Mouse (Mus musculus): ENCODE data around the gene Wdr17.

Wdr17 gene

GRCm38 (mm10) chr8:54886987-54887785 is at the start of gene Wdr17:
TSS of gene Wdr17 (minus strand) at chr8:54887184.
- DNase-seq = no peak

- no peak for DNase-seq
Observed at GRCm38 (mm10) chr8:54932306-54932705, 45.3 kb upstream of the Wdr17 start.

GRCm38 (mm10) chr8:54924936-54925335 is 38.0 kb upstream of the Wdr17 start:
- no peak for DNase-seq

GRCm38 (mm10) chr8:54922160-54922855 is 35.3 kb upstream of the Wdr17 start:
- no peak for DNase-seq

GRCm38 (mm10) chr8:54917710-54918109 is 30.7 kb upstream of the Wdr17 start:
- no peak for DNase-seq

- no peak for DNase-seq
Observed at GRCm38 (mm10) chr8:54912891-54913290, 25.9 kb upstream of the Wdr17 start.

GRCm38 (mm10) chr8:54899444-54899843 is 12.5 kb upstream of the Wdr17 start:
- DNase-seq = no peak

- no peak for DNase-seq
Observed at GRCm38 (mm10) chr8:54894637-54895322, 7.8 kb upstream of the Wdr17 start.

GRCm38 (mm10) chr8:54894180-54894579 is 7.2 kb upstream of the Wdr17 start:
- DNase-seq = no peak

- DNase-seq = no peak
Observed at GRCm38 (mm10) chr8:54886560-54886959, 424 bp downstream of the Wdr17 start.

GRCm38 (mm10) chr8:54876458-54876857 is 10.5 kb downstream of the Wdr17 start:
- no peak for DNase-seq

GRCm38 (mm10) chr8:54864761-54865064 is 22.3 kb downstream of the Wdr17 start:
- DNase-seq = no peak

- no peak for DNase-seq
Observed at GRCm38 (mm10) chr8:54864038-54864760, 22.8 kb downstream of the Wdr17 start.

- DNase-seq = no peak
Observed at GRCm38 (mm10) chr8:54836029-54836959, 50.7 kb downstream of the Wdr17 start.

- DNase-seq = peak; percentile 10
Observed at GRCm38 (mm10) chr8:54829794-54830426, 57.1 kb downstream of the Wdr17 start.

GRCm38 (mm10) chr8:54827974-54828373 is 59.0 kb downstream of the Wdr17 start:
- DNase-seq = no peak

GRCm38 (mm10) chr8:54822956-54823355 is 64.0 kb downstream of the Wdr17 start:
- no peak for DNase-seq

- no peak for DNase-seq
Observed at GRCm38 (mm10) chr8:54818651-54819050, 68.3 kb downstream of the Wdr17 start.

GRCm38 (mm10) chr8:54808217-54808616 is 78.8 kb downstream of the Wdr17 start:
- DNase-seq = peak; percentile 10

GRCm38 (mm10) chr8:54806173-54806572 is 80.8 kb downstream of the Wdr17 start:
- no peak for DNase-seq

- no peak for DNase-seq
Observed at GRCm38 (mm10) chr8:54792699-54793061, 94.3 kb downstream of the Wdr17 start.

Measured in kidney, postnatal 14 days (tissue).